Mouse (Mus musculus) cerebellum, adult 11 months (tissue): ENCODE results near the gene Litaf.

ENCODE experiments used
- DNase-seq: peaks from one replicate; pipeline ENCODE4 v3.0.0; 2022

Litaf gene

DNA sequence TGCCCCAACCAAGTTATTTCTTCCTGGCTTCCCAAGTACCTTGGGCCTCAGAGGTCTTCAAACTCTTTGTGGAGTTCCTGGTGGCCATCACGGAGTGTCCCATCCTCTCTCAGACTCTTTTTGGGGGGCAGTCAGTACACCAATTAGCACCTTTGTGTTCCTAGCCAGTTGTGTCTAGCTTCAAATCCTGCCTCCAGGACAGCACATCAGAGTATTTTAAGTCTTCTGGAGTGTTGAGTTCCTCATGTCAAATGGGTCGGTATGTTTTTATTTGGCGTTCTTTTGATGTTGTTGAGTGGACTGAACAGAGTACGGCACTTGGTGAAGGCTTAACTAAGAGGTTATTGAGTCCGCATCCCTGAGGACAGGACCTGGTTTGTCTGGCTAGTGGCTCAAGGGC, 526 bp downstream of the Litaf start:
- DNase-seq: no peak

DNA sequence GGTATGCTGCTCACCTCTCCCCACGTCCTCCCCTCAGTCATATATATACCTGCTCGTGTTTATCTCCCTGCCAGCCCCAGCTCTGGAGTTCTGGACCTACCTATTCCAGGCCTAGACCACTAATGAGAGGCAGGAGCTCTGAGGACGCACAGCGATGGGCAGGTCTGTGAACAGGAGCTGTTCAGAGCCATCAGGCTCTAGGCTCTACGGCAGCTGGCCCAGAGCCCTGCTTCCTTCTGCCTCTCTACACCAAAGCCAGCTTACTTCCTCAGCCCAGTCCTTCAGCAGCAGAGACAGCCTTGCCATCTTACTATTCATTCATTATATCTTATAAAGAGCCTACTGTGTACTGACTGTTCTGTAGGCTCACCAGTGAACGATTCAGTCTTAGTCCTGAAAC, 1.2 kb downstream of the Litaf start:
- no peak for DNase-seq

DNA sequence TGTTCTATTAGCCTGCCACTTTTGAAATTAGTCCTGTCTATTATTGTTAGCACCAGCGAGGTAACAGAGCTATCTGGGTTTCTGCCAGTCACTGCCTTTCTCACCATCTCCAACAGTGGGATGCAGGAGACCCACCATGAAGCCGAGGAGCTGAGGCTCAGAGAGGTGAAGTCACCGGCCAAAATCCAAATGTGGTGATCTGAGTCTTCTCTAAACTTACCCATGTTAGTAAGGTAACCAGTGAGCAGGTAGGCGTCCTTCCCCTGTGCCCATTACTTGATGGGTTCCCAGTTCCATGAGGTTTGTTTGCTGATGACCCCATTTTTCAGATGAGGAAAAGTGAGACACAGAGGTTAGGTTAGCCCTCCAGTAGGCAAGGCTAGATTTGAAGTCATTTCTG, 1.6 kb downstream of the Litaf start:
- no peak for DNase-seq

DNA sequence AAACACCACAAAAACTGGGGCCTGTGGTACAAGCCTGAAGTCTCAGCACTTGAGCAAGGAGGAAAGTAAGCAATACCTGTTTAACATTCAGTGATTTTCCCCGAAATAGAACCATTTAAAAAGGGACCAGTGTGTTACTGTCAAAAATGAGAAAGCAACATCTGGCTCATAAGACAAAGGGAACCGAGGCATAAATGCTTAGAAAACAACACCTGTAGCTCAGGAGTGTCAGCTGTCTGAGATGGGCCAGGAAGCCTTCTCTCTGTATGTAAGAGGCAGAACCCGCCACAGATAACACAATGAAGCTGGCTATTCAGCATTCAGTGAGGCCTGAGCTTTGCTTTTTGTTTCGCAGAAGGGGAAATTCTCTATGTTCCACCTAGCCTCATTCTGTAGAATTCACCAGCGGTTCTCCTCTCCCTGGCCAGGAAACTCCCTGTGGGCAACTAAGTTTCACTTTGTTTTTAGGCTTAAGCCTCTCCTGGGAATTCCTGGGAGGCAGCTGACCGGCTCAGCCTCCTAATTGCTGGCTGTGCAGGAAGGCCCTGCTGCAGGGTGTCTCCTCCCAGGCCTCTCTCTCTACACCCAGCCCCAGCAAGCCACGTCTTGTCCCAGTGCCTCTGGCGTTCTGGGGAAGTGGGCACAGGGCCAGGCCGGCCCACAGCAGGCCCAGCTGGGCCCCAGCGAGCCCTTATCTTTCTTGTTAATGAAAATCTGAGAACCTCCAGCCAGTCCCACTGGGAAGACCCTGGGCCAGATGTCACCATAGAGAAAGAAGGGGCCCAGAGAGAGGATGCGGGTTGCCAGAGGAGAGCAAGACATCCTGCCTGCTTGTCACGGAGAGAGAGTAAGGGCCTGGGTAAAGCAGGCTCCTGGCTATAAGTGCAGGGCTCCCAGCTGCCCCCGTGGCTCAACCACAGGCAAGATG, 2.9 kb downstream of the Litaf start:
- DNase-seq: no peak

DNA sequence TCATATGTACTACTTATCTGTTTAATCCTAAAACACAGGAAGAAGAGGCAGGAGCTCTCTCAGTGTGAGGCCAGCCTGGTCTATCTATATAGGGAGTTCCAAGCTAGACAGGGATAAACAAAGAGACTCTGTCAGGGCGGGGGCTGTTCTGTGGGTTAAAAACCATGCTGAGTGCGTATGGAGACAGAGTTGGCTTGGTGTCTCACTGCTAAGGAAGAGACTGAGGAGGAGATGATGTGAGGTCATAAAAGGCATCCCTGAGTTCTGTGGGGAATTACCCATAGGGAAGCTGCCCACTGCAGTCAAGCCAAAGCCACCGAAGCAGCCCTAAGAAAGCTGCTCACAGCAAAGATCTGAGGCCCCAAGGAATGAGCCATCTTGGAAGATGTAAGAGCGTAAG, 5.3 kb downstream of the Litaf start, which contains the start of gene Snn:
Gene Snn (plus strand): TSS at position 301 of the 400 bp plus-strand sequence.
- DNase-seq: no peak

DNA sequence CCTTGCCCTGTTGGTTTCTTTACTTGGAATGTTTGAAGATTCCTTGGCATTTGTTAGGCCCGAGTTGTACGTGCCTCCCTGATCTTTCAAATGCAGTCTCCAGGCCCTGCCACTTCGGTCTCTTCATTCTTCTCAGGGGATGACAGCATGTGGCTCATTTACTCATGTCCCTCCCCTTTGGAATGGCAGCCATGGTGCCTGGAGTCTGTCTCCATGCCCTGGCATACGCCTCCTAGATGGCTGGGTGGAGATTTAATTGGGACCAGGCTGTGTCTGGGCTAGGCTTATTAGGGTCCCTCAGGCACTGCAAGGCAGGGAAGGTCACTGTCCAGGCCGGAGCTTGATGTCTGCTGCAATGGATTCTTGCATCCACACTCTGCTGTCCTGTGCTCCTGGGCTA, 10.0 kb downstream of the Litaf start:
- no peak for DNase-seq

DNA sequence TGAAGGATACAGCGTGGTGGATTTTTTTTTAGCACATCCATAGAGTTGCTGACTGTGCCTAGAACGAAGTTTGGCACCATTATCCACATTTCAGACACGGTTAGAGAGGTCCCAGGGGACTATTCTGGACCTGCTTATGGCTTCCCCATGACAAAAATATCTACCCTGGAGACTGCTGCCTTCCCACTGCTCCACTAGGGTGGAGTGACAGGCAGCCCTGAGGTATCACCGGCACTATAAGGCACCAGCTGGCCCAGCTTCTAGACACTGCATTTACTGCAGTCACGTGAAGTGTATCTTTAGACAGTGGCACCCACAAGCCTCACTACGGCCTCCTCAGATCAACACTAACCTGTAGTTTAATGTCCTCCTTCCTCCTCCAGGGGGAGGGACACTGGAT, 11.1 kb downstream of the Litaf start:
- no peak for DNase-seq

DNA sequence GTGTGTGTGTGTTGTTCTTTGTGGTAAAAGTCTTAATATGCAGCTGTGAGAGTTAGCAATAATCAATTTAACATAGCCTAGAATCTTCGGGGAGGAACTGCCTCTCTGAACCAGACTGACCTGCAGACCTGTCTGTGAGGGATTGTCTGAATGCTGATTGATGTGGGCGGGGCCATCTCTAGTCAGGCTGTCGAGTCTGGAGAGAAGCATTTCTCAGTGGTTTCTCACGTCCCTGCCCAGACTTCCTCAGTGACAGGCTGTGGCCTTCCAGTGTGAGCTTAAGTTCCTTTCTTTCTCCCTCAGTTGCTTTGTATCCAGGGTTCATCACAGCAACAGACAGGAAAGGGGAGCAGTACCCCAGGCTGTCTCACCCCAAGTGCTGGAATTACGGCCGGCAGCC, 11.5 kb downstream of the Litaf start:
- DNase-seq: no peak

DNA sequence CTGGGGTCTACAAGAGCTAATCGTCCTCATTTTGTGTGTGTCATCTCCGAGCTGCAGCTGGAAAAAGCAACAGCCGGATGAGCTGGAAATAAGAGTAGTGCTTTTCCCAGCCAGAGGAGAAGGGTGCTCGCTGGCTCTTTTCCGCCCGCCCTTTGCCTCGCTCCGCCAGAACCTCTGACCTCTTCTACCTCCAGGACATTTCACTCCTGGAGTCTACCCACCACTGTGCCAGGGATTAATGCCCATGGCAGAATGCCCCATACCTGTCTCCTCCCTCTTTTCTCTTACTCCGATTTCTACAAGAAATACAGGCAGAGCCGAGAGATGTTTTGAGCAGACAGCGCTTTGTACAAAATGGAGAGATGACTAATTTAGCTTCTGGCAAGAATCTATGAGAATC, 14.8 kb downstream of the Litaf start:
- DNase-seq: no peak

DNA sequence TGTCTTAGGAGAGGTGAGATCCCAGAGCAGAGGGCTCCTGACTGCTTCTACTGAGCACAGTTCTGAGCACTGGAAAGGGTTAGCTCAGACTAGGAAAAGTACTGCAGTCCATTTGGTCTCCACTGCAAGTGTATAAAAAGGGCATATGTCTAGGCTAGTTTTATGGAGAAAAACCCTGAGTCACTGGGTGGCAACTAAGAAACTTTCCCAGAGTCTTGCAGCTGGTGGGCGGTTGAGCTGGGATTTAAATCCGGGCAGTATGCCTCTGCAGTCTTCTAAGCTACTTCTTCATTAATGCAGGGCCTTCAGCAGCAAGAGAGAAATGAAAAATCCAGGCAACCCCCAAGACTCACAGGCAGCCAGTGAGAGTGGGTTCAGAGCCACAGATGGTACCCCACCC, 15.7 kb downstream of the Litaf start:
- no peak for DNase-seq

DNA sequence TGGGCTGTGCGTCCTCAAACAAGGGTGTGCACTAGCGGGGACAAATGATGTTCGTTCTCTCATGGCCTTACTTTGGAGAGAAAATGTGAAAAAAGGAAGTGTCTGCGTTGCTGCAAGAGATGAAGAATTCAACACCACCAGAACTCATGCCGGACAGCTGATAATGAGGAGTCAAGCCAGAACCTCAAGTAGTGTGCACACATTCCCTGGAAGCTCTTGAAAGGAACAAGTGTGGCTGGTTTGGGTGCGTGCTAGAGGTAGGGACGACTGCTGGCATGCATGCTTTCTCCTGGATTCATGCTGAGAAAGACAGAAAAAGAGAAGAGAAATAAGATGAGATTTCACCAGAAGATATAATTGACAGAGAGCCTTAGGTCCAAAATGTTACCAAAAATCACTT, 18.8 kb downstream of the Litaf start:
- DNase-seq: no peak

DNA sequence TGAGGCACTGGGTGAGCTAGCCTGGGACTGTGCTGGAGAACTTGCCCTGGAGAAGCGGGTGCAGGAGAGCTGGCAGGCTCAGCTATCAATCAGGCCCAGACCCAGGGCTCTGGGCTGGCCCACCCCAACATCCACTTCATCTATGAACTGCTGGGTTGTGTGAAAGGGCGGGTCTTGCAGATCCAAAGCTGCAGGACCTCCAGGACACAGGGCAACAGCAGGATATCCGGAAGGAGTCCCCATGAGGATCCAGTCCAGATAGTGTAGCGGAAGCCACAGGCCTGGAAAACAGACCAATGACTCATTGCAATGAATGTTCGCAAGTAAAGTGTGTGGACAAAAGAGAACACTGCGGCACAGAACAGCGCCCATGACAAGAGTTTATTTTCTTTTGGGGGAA, 19.5 kb downstream of the Litaf start:
- no peak for DNase-seq

DNA sequence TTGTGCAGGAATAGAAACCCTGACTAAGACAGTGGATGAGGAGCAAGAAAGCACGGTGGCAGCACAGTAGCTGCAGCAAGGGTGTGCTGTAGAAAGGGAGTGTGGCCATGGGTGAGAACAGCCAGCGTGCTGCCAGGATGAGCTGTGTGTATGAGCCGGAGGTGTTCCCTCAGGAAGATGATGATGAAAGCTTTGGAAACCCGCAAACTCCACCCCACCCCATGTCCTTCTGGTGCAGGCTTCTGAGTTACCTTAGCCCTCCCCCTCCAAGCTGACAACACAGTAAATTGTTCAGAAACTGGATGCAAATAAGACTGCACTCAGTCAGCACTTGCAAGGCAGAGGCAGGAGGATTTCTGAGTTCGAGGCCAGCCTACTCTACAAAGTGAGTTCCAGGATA, 22.7 kb downstream of the Litaf start:
- DNase-seq: no peak

DNA sequence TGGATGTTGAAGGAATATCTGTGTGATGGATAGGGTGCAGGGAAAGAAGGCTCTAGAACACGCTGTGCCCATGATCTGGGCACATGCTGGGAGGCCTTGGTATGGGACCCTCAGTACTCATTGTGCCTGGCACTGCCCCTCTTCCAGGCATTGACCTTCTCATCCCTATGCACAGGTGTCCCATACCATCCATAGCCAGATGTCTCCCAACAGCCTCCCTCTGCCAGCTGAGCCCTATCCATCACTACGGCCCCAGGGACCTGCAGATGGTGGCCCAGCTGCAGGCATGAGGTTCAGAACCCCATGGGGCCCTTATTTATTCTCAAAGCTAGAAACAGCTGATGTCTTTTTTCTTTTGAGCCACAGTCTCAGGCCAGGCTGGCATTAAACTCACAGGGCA, 25.4 kb downstream of the Litaf start:
- no peak for DNase-seq

DNA sequence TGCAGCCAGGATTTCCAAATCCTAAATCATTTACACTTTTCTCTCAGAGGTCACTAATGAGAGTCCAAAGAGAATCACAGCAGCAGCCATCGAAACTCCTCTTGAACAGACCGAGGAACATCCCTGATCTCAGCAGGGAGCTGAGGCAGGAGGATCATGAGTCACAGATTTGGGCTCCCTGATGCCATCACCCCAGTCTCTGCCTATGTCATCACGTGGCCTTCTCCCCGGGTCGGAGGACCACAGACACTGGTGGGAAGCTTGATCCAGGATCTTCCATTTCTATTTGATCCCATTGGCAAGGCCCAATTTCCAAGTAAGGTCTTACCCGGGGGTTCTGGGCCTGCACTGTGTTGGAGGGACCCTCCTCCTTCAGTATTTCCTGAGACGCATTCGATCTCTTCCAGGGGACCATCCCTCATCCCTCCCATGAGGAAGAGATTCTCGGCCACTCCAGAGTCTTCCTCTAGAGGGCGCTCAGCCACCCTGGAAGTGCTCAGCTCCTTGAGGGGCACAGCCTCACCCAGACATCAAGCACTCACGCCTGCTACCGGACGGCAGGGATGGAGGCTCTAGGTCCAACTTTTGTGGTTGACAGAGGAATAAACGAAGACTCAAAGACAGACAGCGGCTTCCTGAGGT, 30.0 kb downstream of the Litaf start:
- DNase-seq: peak; percentile 69

DNA sequence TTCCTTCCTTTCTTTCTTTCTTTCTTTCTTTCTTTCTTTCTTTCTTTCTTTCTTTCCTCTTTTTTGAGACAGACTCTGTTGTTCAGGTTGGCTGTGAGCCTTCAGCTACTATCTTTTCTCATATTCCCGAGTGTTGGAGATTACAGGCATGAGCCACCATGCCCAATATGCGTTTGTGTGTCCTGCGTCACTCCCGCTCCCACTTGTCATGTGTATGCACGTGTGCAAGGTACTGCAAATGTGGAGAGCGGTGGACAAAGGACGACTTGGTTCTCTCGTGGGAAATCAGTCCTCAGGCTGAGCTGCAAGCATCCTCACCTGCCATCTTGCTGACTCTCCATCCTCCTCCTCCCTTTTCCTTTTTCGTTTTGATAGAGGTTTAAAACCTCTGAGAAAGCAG, 30.7 kb downstream of the Litaf start:
- no peak for DNase-seq

DNA sequence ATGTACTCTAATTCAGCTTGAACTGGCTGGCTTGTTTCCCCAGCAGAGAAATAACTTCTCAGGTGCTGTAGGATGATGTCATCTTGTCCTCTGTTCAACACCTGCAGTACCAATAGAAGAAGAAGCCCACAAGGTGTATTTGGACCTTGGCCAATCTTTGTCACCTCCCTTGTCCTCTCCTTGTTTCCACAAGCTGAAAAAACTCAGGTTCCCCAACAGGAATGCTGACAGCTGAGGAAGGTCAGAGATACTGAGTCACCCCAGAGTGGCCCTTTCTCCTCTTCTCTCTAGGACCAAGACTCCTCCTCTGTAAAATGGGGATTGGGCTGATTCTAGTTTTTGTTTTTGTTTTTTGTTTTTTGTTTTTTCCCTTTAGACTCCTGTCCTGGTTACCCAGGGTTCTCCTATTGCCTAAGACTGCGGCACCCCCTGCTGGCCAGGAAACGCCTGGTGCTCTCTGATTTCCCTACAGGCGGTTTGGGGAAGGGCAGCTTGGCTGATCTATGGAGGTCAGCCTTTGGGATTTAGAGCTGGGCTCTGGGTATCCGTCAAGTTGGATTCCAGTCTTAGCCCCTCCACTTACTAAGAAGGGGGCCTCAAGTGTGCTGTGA, 31.7 kb downstream of the Litaf start:
- DNase-seq: peak; percentile 63

DNA sequence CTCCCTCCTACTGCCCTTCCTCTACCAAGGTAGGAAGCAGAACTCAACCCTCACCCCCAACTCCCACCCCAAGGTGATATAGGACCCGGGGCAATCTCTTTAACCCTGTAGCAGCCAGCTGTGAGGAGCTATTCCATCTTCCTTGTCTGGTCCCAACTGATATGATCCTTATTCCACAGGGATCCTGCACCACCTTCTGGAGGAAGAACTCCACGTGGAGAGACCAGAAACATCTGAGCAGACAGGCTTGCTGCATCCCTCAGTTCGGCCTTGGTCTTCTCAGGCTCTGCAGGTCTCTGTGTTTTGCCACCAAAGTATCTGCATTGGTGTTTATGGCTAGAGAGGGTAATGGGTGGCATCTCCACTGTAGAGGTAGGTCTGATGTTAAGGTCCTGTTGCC, 34.6 kb downstream of the Litaf start:
- DNase-seq: no peak

DNA sequence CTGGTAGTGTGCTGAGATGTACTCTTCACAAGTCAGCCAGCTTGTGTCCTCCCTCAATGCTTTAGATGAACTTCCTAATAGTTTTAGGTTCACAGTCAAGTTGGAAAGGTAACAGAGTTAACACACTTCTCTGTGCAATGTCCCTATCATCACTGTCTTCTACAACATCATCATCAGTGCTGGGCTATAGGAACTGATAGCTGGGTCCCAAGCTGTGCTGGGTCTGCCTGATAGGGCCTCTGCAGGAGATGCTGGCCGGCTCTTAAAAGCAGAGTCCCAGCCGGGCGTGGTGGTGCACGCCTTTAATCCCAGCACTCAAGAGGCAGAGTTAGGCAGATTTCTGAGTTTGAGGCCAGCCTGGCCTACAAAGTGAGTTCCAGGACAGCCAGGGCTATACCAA, 35.1 kb downstream of the Litaf start:
- no peak for DNase-seq

DNA sequence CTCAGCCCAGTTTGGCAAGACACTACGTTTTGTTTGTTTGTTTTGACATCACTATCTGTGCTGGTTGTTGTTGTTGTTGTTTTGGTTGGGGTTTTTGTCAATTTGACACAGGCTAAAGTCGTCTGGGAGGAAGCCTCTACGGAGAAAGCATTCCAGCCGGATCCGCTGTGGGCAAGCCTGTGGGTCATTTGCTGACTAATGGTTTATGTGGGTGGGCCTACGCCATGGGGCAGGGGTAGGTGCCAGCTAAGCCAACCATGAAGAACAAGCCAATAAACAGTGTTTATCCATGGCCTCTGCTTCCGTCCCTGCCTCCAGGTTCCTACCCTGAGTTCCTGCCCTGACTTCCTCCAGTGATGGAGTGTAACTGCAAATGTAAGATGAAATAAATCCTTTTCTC, 37.8 kb downstream of the Litaf start:
- DNase-seq: no peak

DNA sequence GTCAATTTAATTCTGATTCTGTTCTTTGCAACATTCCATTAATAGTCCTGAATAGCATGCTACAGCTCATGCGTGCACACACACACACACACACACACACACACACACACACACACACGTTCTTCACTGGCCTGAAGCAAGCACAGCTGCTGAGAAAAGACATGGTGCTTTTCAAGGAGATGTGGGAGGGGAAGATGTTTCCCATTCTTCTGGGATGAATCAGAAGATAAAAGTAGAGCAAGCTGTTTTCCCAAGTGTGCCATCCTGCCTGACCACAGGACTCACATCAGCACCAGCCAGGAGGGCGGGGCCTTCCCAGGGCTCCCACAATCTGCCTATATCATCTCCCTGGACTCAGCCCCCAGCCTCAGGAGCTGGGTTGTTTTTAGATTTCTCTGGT, 41.1 kb downstream of the Litaf start:
- no peak for DNase-seq

DNA sequence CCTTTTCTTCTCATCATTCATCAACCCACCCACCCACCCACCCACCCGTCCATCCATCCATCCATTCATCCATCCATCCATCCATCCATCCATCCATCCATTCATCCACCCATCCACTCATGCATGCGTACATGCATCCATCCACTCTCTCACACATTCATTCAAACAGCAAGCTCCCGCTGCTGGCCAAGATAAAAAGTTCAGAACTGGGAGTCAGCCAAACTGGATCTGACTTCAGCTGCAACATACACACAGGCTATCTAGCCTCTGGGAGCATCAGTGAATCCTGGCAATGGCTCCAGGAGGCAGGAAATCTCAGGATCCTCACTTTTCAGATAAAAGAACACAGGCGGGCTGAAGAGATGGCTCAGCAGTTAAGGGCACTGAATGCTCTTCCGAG, 42.3 kb downstream of the Litaf start:
- no peak for DNase-seq

DNA sequence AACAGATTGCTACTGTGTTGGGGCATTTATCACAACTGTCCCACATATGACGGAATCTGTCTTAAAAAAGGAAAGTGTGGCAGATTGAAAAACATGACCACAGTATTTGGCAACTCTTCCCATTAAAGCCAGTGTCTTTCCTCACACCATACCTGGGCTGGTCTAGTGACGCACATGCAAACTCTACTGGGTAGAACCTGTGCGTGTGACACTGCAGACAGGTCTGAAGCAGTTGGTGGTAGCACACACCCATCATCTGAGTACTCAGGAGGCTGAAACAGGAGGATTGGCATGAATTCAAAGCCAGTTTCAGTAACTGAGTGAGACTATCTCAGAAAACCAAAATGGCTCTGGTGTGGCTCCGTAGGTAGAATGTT, 43.9 kb downstream of the Litaf start:
- DNase-seq: no peak

DNA sequence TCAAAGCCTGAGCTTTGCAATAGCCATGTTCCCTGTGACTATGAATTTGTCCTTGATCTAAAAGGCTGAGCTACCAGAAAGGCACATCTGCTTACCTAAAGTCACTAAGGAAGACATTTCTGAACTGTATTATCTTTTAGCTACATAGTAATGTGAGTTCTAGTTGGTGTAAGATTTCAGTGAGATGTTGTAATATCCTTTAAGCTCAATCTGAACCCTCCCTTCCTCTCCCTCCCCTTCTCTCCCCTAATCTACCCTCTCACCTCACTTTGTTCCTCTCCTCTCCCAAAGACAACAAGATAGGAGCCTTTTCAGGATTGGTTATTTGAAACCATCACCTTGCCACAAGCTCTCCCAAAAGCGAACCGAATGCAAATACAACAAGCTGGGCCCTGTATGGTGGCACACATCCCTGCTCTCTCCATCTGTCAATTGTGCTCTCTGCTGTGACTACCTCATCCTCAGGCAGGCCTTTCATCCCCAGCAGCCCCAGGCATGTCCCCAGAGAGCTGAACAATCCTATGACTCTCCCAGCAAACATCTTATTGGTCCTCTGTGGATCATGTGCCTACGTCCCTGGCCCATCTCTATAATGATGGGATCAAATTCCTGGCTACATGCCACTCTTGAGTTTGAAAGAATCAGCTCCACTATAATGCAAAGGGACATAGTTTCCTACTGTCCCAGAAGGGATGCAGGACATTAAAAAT, 44.4 kb downstream of the Litaf start:
- no peak for DNase-seq
